Mouse (Mus musculus): ENCODE results near the gene Il1r1. TPM values are rescaled to one million over a fixed set of nuclear protein-coding genes. Genes with fewer than 3 reads are reported as not detected.

Gene Il1r1
- polyA plus RNA-seq, 1 experiment from 2014 or later = 7.5 TPM

- H3K4me3 ChIP-seq (replicated peaks) = no peak overlapping the region
- WGBS = 67% methylated on average over 9 of the region's 9 CpGs
- H3K9ac ChIP-seq = no peak overlapping the region
- no peak overlapping the region for H3K4me2 ChIP-seq (replicated peaks)
- H3K27me3 ChIP-seq (replicated peaks) = no peaks in the 10 kb centered on the region
- no peak for ATAC-seq
- H3K27ac ChIP-seq = no peak overlapping the region
- peaks cover 7% of the 10 kb centered on the region for H3K4me1 ChIP-seq (replicated peaks)
- H3K36me3 ChIP-seq = no peaks in the 10 kb centered on the region
- H3K9me3 ChIP-seq = no peaks in the 10 kb centered on the region
Measured at GRCm38 (mm10) chr1:40262441-40263121, 37.7 kb downstream of the Il1r1 start.

- Histone ChIP-seq H3K36me3 (no peaks in the 10 kb centered on the region), H3K27me3 (replicated peaks) (no peaks in the 10 kb centered on the region), H3K4me2 (replicated peaks) (no peak overlapping the region), H3K4me1 (replicated peaks) (peaks cover 7% of the 10 kb centered on the region), H3K27ac (no peak overlapping the region), H3K4me3 (replicated peaks) (no peak overlapping the region), H3K9me3 (no peaks in the 10 kb centered on the region), H3K9ac (no peak overlapping the region)
- WGBS = 72% methylated on average over 7 of the region's 7 CpGs
- no peak for ATAC-seq
Measured at GRCm38 (mm10) chr1:40263122-40263498, 38.2 kb downstream of the Il1r1 start.

GRCm38 (mm10) chr1:40263679-40264078, 38.8 kb downstream of the Il1r1 start:
- Histone ChIP-seq H3K4me3 (replicated peaks) (no peak overlapping the region), H3K9me3 (no peaks in the 10 kb centered on the region), H3K4me1 (replicated peaks) (peaks cover 7% of the 10 kb centered on the region), H3K9ac (no peak overlapping the region), H3K27ac (no peak overlapping the region), H3K4me2 (replicated peaks) (no peak overlapping the region), H3K27me3 (replicated peaks) (no peaks in the 10 kb centered on the region), H3K36me3 (no peaks in the 10 kb centered on the region)
- no peak for ATAC-seq
- WGBS = 81% methylated on average over 8 of the region's 8 CpGs

GRCm38 (mm10) chr1:40265301-40265835, 40.5 kb downstream of the Il1r1 start:
- Histone ChIP-seq H3K9me3 (no peaks in the 10 kb centered on the region), H3K27me3 (replicated peaks) (no peaks in the 10 kb centered on the region), H3K4me3 (replicated peaks) (no peak overlapping the region), H3K4me1 (replicated peaks) (peaks cover 7% of the 10 kb centered on the region), H3K27ac (no peak overlapping the region), H3K36me3 (no peaks in the 10 kb centered on the region), H3K4me2 (replicated peaks) (no peak overlapping the region), H3K9ac (no peak overlapping the region)
- no peak for ATAC-seq
- WGBS = 66% methylated on average over 6 of the region's 6 CpGs

GRCm38 (mm10) chr1:40266431-40267260, 41.8 kb downstream of the Il1r1 start:
- peak overlapping the region; percentile 51; the same call in 1 of the 2 replicates for H3K27ac ChIP-seq
- H3K9ac ChIP-seq = peak overlapping the region; percentile 75
- peak overlapping the region; percentile 91 for H3K4me2 ChIP-seq (replicated peaks)
- H3K36me3 ChIP-seq = no peaks in the 10 kb centered on the region
- peak; percentile 94 for ATAC-seq
- H3K4me3 ChIP-seq (replicated peaks) = peak overlapping the region; percentile 57
- peaks cover 7% of the 10 kb centered on the region for H3K4me1 ChIP-seq (replicated peaks)
- H3K9me3 ChIP-seq = no peaks in the 10 kb centered on the region
- 2% methylated on average over 36 of the region's 36 CpGs for WGBS
- H3K27me3 ChIP-seq (replicated peaks) = no peaks in the 10 kb centered on the region

GRCm38 (mm10) chr1:40267846-40268245, 43.0 kb downstream of the Il1r1 start:
- Histone ChIP-seq H3K4me2 (replicated peaks) (peak overlapping the region; percentile 91; the same call in 1 of the 2 replicates), H3K27me3 (replicated peaks) (no peaks in the 10 kb centered on the region), H3K9ac (no peak overlapping the region), H3K36me3 (no peaks in the 10 kb centered on the region), H3K4me1 (replicated peaks) (peaks cover 7% of the 10 kb centered on the region), H3K9me3 (no peaks in the 10 kb centered on the region), H3K4me3 (replicated peaks) (no peak overlapping the region), H3K27ac (no peak overlapping the region)
- 88% methylated on average over 6 of the region's 6 CpGs for WGBS
- no peak for ATAC-seq

GRCm38 (mm10) chr1:40268536-40268935, 43.7 kb downstream of the Il1r1 start:
- Histone ChIP-seq H3K9me3 (no peaks in the 10 kb centered on the region), H3K36me3 (no peaks in the 10 kb centered on the region), H3K27ac (no peak overlapping the region), H3K4me2 (replicated peaks) (no peak overlapping the region), H3K27me3 (replicated peaks) (no peaks in the 10 kb centered on the region), H3K9ac (no peak overlapping the region), H3K4me1 (replicated peaks) (peaks cover 7% of the 10 kb centered on the region), H3K4me3 (replicated peaks) (no peak overlapping the region)
- WGBS = 67% methylated on average over 6 of the region's 6 CpGs
- no peak for ATAC-seq

GRCm38 (mm10) chr1:40270415-40270814, 45.5 kb downstream of the Il1r1 start:
- no peaks in the 10 kb centered on the region for H3K36me3 ChIP-seq
- no peak for ATAC-seq
- no peaks in the 10 kb centered on the region for H3K27me3 ChIP-seq (replicated peaks)
- H3K9ac ChIP-seq = no peak overlapping the region
- H3K4me2 ChIP-seq (replicated peaks) = no peak overlapping the region
- WGBS = 93% methylated on average over 12 of the region's 12 CpGs
- peaks cover 7% of the 10 kb centered on the region for H3K4me1 ChIP-seq (replicated peaks)
- no peak overlapping the region for H3K27ac ChIP-seq
- no peak overlapping the region for H3K4me3 ChIP-seq (replicated peaks)
- no peaks in the 10 kb centered on the region for H3K9me3 ChIP-seq

- no peak overlapping the region for H3K4me2 ChIP-seq (replicated peaks)
- no peak overlapping the region for H3K27ac ChIP-seq
- no peaks in the 10 kb centered on the region for H3K9me3 ChIP-seq
- WGBS = 83% methylated on average over 4 of the region's 4 CpGs
- H3K36me3 ChIP-seq = no peaks in the 10 kb centered on the region
- ATAC-seq = no peak
- no peak overlapping the region for H3K9ac ChIP-seq
- no peak overlapping the region for H3K4me3 ChIP-seq (replicated peaks)
- H3K4me1 ChIP-seq (replicated peaks) = peaks cover 5% of the 10 kb centered on the region; the same call in 1 of the 2 replicates
- H3K27me3 ChIP-seq (replicated peaks) = no peaks in the 10 kb centered on the region
Measured at GRCm38 (mm10) chr1:40271052-40271451, 46.2 kb downstream of the Il1r1 start.

GRCm38 (mm10) chr1:40271486-40272055, 46.7 kb downstream of the Il1r1 start:
- no peaks in the 10 kb centered on the region for H3K9me3 ChIP-seq
- WGBS = 90% methylated on average over 10 of the region's 10 CpGs
- no peak overlapping the region for H3K9ac ChIP-seq
- no peak overlapping the region for H3K4me3 ChIP-seq (replicated peaks)
- no peak for ATAC-seq
- H3K4me2 ChIP-seq (replicated peaks) = no peak overlapping the region
- H3K36me3 ChIP-seq = no peaks in the 10 kb centered on the region
- H3K27me3 ChIP-seq (replicated peaks) = no peaks in the 10 kb centered on the region
- 0 out of 2 replicates have a peak, but pooled peaks cover under 1% of the 10 kb centered on the region for H3K4me1 ChIP-seq (replicated peaks)
- no peak overlapping the region for H3K27ac ChIP-seq

GRCm38 (mm10) chr1:40272204-40272603, 47.3 kb downstream of the Il1r1 start:
- Histone ChIP-seq H3K4me3 (replicated peaks) (no peak overlapping the region), H3K36me3 (no peaks in the 10 kb centered on the region), H3K9me3 (no peaks in the 10 kb centered on the region), H3K27me3 (replicated peaks) (no peaks in the 10 kb centered on the region), H3K4me1 (replicated peaks) (no peaks in the 10 kb centered on the region), H3K4me2 (replicated peaks) (no peak overlapping the region), H3K9ac (no peak overlapping the region), H3K27ac (no peak overlapping the region)
- no peak for ATAC-seq
- 82% methylated on average over 3 of the region's 3 CpGs for WGBS

GRCm38 (mm10) chr1:40273491-40273890, 48.6 kb downstream of the Il1r1 start:
- no peak for ATAC-seq
- Histone ChIP-seq H3K27ac (no peak overlapping the region), H3K9ac (no peak overlapping the region), H3K27me3 (replicated peaks) (no peaks in the 10 kb centered on the region), H3K4me2 (replicated peaks) (no peak overlapping the region), H3K4me3 (replicated peaks) (no peak overlapping the region), H3K4me1 (replicated peaks) (no peaks in the 10 kb centered on the region), H3K36me3 (no peaks in the 10 kb centered on the region), H3K9me3 (no peaks in the 10 kb centered on the region)
- WGBS = 85% methylated on average over 1 of the region's 1 CpGs
